Mouse (Mus musculus) CH12.LX (cell line): Measurements from ENCODE around the gene Bicd1. TPM values are rescaled to one million over a fixed set of nuclear protein-coding genes. Genes with fewer than 3 reads are reported as not detected.

Experiments used
- DNase-seq: peaks from one replicate; pipeline ENCODE4 v3.0.0-alpha.2; 2013; ENCODE audit errors: extremely low read depth
- H3K27ac ChIP-seq: 2 replicates; pipeline ENCODE4 v1.5.1; 2012; ENCODE audit warnings: low read depth, mild to moderate bottlenecking, control low read depth, moderate library complexity; ENCODE audit not compliant: insufficient read depth
- H3K27me3 ChIP-seq: replicated peaks from 2 replicates; pipeline ENCODE3; 2012; ENCODE audit warnings: inconsistent platforms
- H3K36me3 ChIP-seq, 2 experiments: replicated peaks in 1 of 2; 2 replicates each; pipeline versions ENCODE3 to v1.6.1; 2012; ENCODE audit warnings: inconsistent platforms in 1 of 2, low read length in 1 of 2, mild to moderate bottlenecking in 1 of 2, mixed read lengths in 1 of 2, moderate library complexity in 1 of 2; ENCODE audit not compliant: control insufficient read depth in 1 of 2, insufficient read depth in 1 of 2
- H3K4me1 ChIP-seq, 2 experiments: 2 replicates each; pipeline ENCODE4 v1.6.1; 2012; ENCODE audit warnings: inconsistent platforms in 1 of 2, moderate library complexity in 1 of 2; ENCODE audit not compliant: insufficient read depth in 2 of 2, control insufficient read depth in 1 of 2
- H3K4me2 ChIP-seq: 2 replicates; pipeline ENCODE4 v1.6.1; 2012; ENCODE audit warnings: low read depth, mild to moderate bottlenecking, control low read depth; ENCODE audit not compliant: poor library complexity, insufficient read depth, severe bottlenecking
- H3K4me3 ChIP-seq, 3 experiments: fragments of 150-350 bp in 1 of 3; sonication (generic) in 1 of 3; replicated peaks in 1 of 3; 2 replicates each; pipeline versions ENCODE3 to v1.5.1; 2011 to 2012; ENCODE audit warnings: low read depth in 2 of 3, low read length in 2 of 3, mild to moderate bottlenecking in 2 of 3, moderate library complexity in 2 of 3, control low read depth in 1 of 3, improper control_type of control experiment in 1 of 3, inconsistent platforms in 1 of 3, mixed read lengths in 1 of 3; ENCODE audit not compliant: poor library complexity in 1 of 3
- H3K79me2 ChIP-seq: replicated peaks from 2 replicates; pipeline ENCODE4 v1.6.1; 2012; ENCODE audit warnings: mild to moderate bottlenecking, moderate library complexity; ENCODE audit not compliant: control insufficient read depth, poor library complexity, insufficient read depth, severe bottlenecking; ENCODE audit errors: extremely low read depth
- H3K9ac ChIP-seq: 2 replicates; pipeline ENCODE4 v1.6.1; 2012; ENCODE audit warnings: low read depth, mild to moderate bottlenecking, control low read depth, moderate library complexity; ENCODE audit not compliant: insufficient read depth
- H3K9me3 ChIP-seq: replicated peaks from 2 replicates; pipeline ENCODE3; 2012; ENCODE audit warnings: low read length, inconsistent platforms, mixed read lengths
- CHD1 ChIP-seq: IDR thresholded peaks from 2 replicates; pipeline ENCODE4 v1.6.1; 2012; ENCODE audit warnings: low read depth, low read length, improper control_type of control experiment, inconsistent platforms
- CHD2 ChIP-seq: IDR thresholded peaks from 2 replicates; pipeline ENCODE4 v1.6.1; 2011; ENCODE audit warnings: low read length, improper control_type of control experiment
- CTCF ChIP-seq, 2 experiments: IDR thresholded peaks in 1 of 2; conservative IDR thresholded peaks in 1 of 2; 2 replicates each; pipeline ENCODE4 v1.5.1; 2011 to 2012; ENCODE audit warnings: low read depth in 2 of 2, low read length in 2 of 2, improper control_type of control experiment in 1 of 2, inconsistent platforms in 1 of 2, mild to moderate bottlenecking in 1 of 2, moderate library complexity in 1 of 2
- E2F4 ChIP-seq: IDR thresholded peaks from 2 replicates; pipeline ENCODE4 v1.6.1; 2011; ENCODE audit warnings: low read depth, low read length, improper control_type of control experiment; ENCODE audit not compliant: insufficient replicate concordance
- ELF1 ChIP-seq: IDR thresholded peaks from 2 replicates; pipeline ENCODE4 v1.6.1; 2014; ENCODE audit warnings: low read depth, mild to moderate bottlenecking, inconsistent platforms, low read length, improper control_type of control experiment
- EP300 ChIP-seq: IDR thresholded peaks from 2 replicates; pipeline ENCODE4 v1.6.1; 2011; ENCODE audit warnings: low read length, improper control_type of control experiment
- HCFC1 ChIP-seq: IDR thresholded peaks from 2 replicates; pipeline ENCODE4 v1.6.1; 2012; ENCODE audit warnings: low read depth, mild to moderate bottlenecking, inconsistent platforms, low read length, improper control_type of control experiment
- IRF4 ChIP-seq: IDR thresholded peaks from 2 replicates; pipeline ENCODE4 v1.6.1; 2014; ENCODE audit warnings: low read depth, mild to moderate bottlenecking, inconsistent platforms, low read length, improper control_type of control experiment
- JUN ChIP-seq: IDR thresholded peaks from 2 replicates; pipeline ENCODE4 v1.6.1; 2011; ENCODE audit warnings: low read depth, mild to moderate bottlenecking, low read length, improper control_type of control experiment, moderate library complexity; ENCODE audit not compliant: insufficient read depth
- JUND ChIP-seq: conservative IDR thresholded peaks from 2 replicates; pipeline ENCODE4 v1.6.1; 2011; ENCODE audit warnings: low read depth, low read length, improper control_type of control experiment
- KAT2A ChIP-seq: IDR thresholded peaks from 2 replicates; pipeline ENCODE4 v1.6.1; 2012; ENCODE audit warnings: low read length, improper control_type of control experiment, inconsistent platforms; ENCODE audit not compliant: insufficient replicate concordance
- MAFK ChIP-seq: IDR thresholded peaks from 2 replicates; pipeline ENCODE4 v1.6.1; 2011; ENCODE audit warnings: low read length, improper control_type of control experiment; ENCODE audit not compliant: insufficient replicate concordance
- MAZ ChIP-seq: IDR thresholded peaks from 2 replicates; pipeline ENCODE4 v1.6.1; 2012; ENCODE audit warnings: low read depth, mild to moderate bottlenecking, inconsistent platforms, low read length, improper control_type of control experiment, moderate library complexity
- MXI1 ChIP-seq: IDR thresholded peaks from 2 replicates; pipeline ENCODE4 v1.6.1; 2011; ENCODE audit warnings: mild to moderate bottlenecking, low read depth, low read length, improper control_type of control experiment
- MYC ChIP-seq: IDR thresholded peaks from 2 replicates; pipeline ENCODE4 v1.6.1; 2011; ENCODE audit warnings: low read depth, mild to moderate bottlenecking, improper control_type of control experiment, low read length
- NELFE ChIP-seq: IDR thresholded peaks from 2 replicates; pipeline ENCODE4 v1.6.1; 2011; ENCODE audit warnings: low read depth, low read length, improper control_type of control experiment
- POLR2AphosphoS2 ChIP-seq: IDR thresholded peaks from 2 replicates; pipeline ENCODE4 v1.6.1; 2011; ENCODE audit warnings: low read depth, low read length, improper control_type of control experiment
- RAD21 ChIP-seq: IDR thresholded peaks from 2 replicates; pipeline ENCODE4 v1.6.1; 2011; ENCODE audit warnings: low read depth, mild to moderate bottlenecking, low read length, improper control_type of control experiment, moderate library complexity
- SIN3A ChIP-seq: IDR thresholded peaks from 2 replicates; pipeline ENCODE4 v1.6.1; 2012; ENCODE audit warnings: low read length, improper control_type of control experiment, inconsistent platforms
- TCF12 ChIP-seq: IDR thresholded peaks from 2 replicates; pipeline ENCODE4 v1.6.1; 2014; ENCODE audit warnings: low read depth, mild to moderate bottlenecking, inconsistent platforms, low read length, improper control_type of control experiment
- ZC3H11A ChIP-seq: IDR thresholded peaks from 2 replicates; pipeline ENCODE4 v1.6.1; 2012; ENCODE audit warnings: low read depth, mild to moderate bottlenecking, inconsistent platforms, low read length, improper control_type of control experiment
- ZMIZ1 ChIP-seq: IDR thresholded peaks from 2 replicates; pipeline ENCODE4 v1.6.1; 2012; ENCODE audit warnings: low read depth, mild to moderate bottlenecking, inconsistent platforms, low read length, improper control_type of control experiment
- ZNF384 ChIP-seq: IDR thresholded peaks from 2 replicates; pipeline ENCODE4 v1.6.1; 2012; ENCODE audit warnings: low read depth, low read length, improper control_type of control experiment, inconsistent platforms
- dilution Hi-C: fragments of 300-500 bp; cut with MboI; formaldehyde crosslinking; loops from 2 replicates; pipeline ENCODE4 v1.14.3; 2020; ENCODE audit warnings: low sequenced_read_pairs; ENCODE audit not compliant: extremely low pct_unique_long_range_greater_than_20kb, extremely low pct_ligation_motif_present
- in situ Hi-C: fragments of 300-500 bp; cut with MboI; formaldehyde crosslinking; loops from 3 replicates; pipeline ENCODE4 v1.14.3; 2019; ENCODE audit warnings: low sequenced_read_pairs, low pct_ligation_motif_present, low pct_unique_long_range_greater_than_20kb, mixed read lengths
- polyA plus RNA-seq: library from polyadenylated mRNA; unstranded; fragments of >175 nt; gene quantifications from 2 replicates; pipeline ENCODE4 v1.2.1, GENCODE M21; 2012; ENCODE audit warnings: low read depth; ENCODE audit not compliant: insufficient read length
- total RNA-seq, 2 experiments: library from RNA; depleted of rRNA; stranded (reverse); fragments of 300-350 nt in 1 of 2; fragments of >200 nt in 1 of 2; gene quantifications; 2 replicates each; pipeline ENCODE4 v1.2.3; 2012 to 2014

Gene Bicd1
- total and polyA plus RNA-seq, 3 experiments: 0.11 TPM; not detected in 2

- in situ Hi-C loops: no loop called here
- Histone ChIP-seq H3K4me3 (no peak overlapping the region), H3K9ac (no peak overlapping the region), H3K27me3 (no peaks in the 10 kb centered on the region), H3K4me2 (no peak overlapping the region), H3K9me3 (no peaks in the 10 kb centered on the region), H3K36me3 (no peaks in the 10 kb centered on the region), H3K27ac (no peak overlapping the region), H3K4me1 (no peaks in the 10 kb centered on the region), H3K79me2 (no peaks in the 10 kb centered on the region)
- TF ChIP-seq MAFK (peak; percentile 88), NELFE (no peak), CHD1 (no peak)
- dilution Hi-C loops: no loop called here
- DNase-seq: no peak
These were observed 86.0 kb downstream of the Bicd1 start for GRCm38 (mm10) chr6:149494662-149495061.

- no peak overlapping the region for H3K4me2 ChIP-seq
- no peaks in the 10 kb centered on the region for H3K27me3 ChIP-seq
- TF ChIP-seq POLR2AphosphoS2: no peak
- TF ChIP-seq HCFC1: no peak
- no peak for TF ChIP-seq IRF4
- no peak for TF ChIP-seq CHD1
- no peak for TF ChIP-seq RAD21
- no peak for TF ChIP-seq ZNF384
- no peak for TF ChIP-seq CTCF (conservative IDR thresholded peaks at IDR 0.05 in 1 of 2, IDR thresholded peaks at IDR 0.05 in 1 of 2; ENCODE audit: low read depth in 2 of 2, low read length in 2 of 2)
- no peak for TF ChIP-seq ZMIZ1
- no peak for TF ChIP-seq JUN
- no peak for TF ChIP-seq MAFK
- no peak for DNase-seq
- dilution Hi-C loops: no loop called here
- no peak overlapping the region for H3K9ac ChIP-seq
- in situ Hi-C loops: no loop called here
- H3K4me3 ChIP-seq: no peak overlapping the region
- no peaks in the 10 kb centered on the region for H3K4me1 ChIP-seq
- H3K79me2 ChIP-seq: no peaks in the 10 kb centered on the region
- H3K27ac ChIP-seq: no peak overlapping the region
- H3K9me3 ChIP-seq: no peaks in the 10 kb centered on the region
- no peaks in the 10 kb centered on the region for H3K36me3 ChIP-seq
These were observed 87.2 kb downstream of the Bicd1 start for GRCm38 (mm10) chr6:149495925-149496324.

- dilution Hi-C loops (no loop called here), in situ Hi-C loops (no loop called here)
- H3K27me3 ChIP-seq: no peaks in the 10 kb centered on the region
- DNase-seq: peak; percentile 88
- H3K79me2 ChIP-seq: no peaks in the 10 kb centered on the region
- no peaks in the 10 kb centered on the region for H3K9me3 ChIP-seq
- peak overlapping the region; percentile 84 for H3K4me2 ChIP-seq
- no peak overlapping the region for H3K27ac ChIP-seq
- H3K4me3 ChIP-seq: peak overlapping the region; percentile 68 to 70 (median 69)
- H3K9ac ChIP-seq: peak overlapping the region; percentile 4; the same call in 1 of the 2 replicates
- no peaks in the 10 kb centered on the region for H3K36me3 ChIP-seq
- peaks cover 4 to 11% of the 10 kb centered on the region in 2 experiments; a peak in 3 of 4 replicates for H3K4me1 ChIP-seq
- TF ChIP-seq JUND (no peak), POLR2AphosphoS2 (no peak), HCFC1 (peak; percentile 37; the same call in 1 of the 2 replicates), EP300 (0 out of 2 replicates have a peak, but pooled peaks have one; percentile 19), RAD21 (no peak; the same call in 1 of the 2 replicates), MAFK (no peak), MXI1 (0 out of 2 replicates have a peak, but pooled peaks have one; percentile 31), KAT2A (0 out of 2 replicates have a peak, but pooled peaks have one; percentile 37), ELF1 (peak; percentile 61; the same call in 1 of the 2 replicates), CHD2 (peak; percentile 80), ZC3H11A (no peak), MAZ (no peak), MYC (peak; percentile 73; the same call in 1 of the 2 replicates), SIN3A (0 out of 2 replicates have a peak, but pooled peaks have one; percentile 52), ZNF384 (no peak), TCF12 (0 out of 2 replicates have a peak, but pooled peaks have one; percentile 22), IRF4 (0 out of 2 replicates have a peak, but pooled peaks have one; percentile 8), E2F4 (no peak)
These were observed 157.2 kb downstream of the Bicd1 start for GRCm38 (mm10) chr6:149565720-149566498.
